Mouse (Mus musculus) ovary, adult 10 weeks (tissue): ENCODE results near the gene Cpne8. TPM values are rescaled to one million over a fixed set of nuclear protein-coding genes. Genes with fewer than 3 reads are reported as not detected.

Source experiments
- polyA plus RNA-seq: library from polyadenylated mRNA; stranded (reverse); fragments of 350-450 nt; fragmentation: Illumina TruSeq; extraction: RNeasy Lipid Tissue Mini Kit (QIAGEN cat#74804); gene quantifications from one replicate; pipeline ENCODE4 v1.2.3, GENCODE M21; 2014

The Cpne8 gene
- polyA plus RNA-seq, result 16.3 TPM

GRCm38 (mm10) chr15:90678985-90679759, at the start of gene Cpne8:
Cpne8 (minus strand) TSS chr15:90679432.

